Mouse (Mus musculus): ENCODE data around the gene Ahsg. TPM values are rescaled to one million over a fixed set of nuclear protein-coding genes. Genes with fewer than 3 reads are reported as not detected.
A peak's percentile ranks its signal among the peaks of the same experiment; 100 is the strongest.

Gene Ahsg
- total and polyA plus RNA-seq, 3 experiments = 0.43 TPM; not detected in 2

GRCm38 (mm10) chr16:22937631-22938030 lies 46.6 kb downstream of the Ahsg start:
- Histone ChIP-seq H3K9me3 (replicated peaks; ENCODE audit: low read length) (peaks cover 9% of the 10 kb centered on the region), H3K79me2 (replicated peaks; ENCODE audit: control insufficient read depth, extremely low read depth, insufficient read depth, poor library complexity, severe bottlenecking) (no peaks in the 10 kb centered on the region), H3K27me3 (replicated peaks) (no peaks in the 10 kb centered on the region), H3K27ac (ENCODE audit: insufficient read depth, low read depth) (no peak overlapping the region), H3K4me1 (ENCODE audit: control insufficient read depth in 1 of 2, insufficient read depth in 2 of 2) (peaks cover 6 to 21% of the 10 kb centered on the region in 2 experiments; a peak in 3 of 4 replicates), H3K9ac (ENCODE audit: insufficient read depth, low read depth) (no peak overlapping the region), H3K4me3 (replicated peaks in 1 of 3; ENCODE audit: low read depth in 2 of 3, low read length in 2 of 3, poor library complexity in 1 of 3) (no peak overlapping the region), H3K36me3 (replicated peaks in 1 of 2; ENCODE audit: control insufficient read depth in 1 of 2, insufficient read depth in 1 of 2, low read length in 1 of 2) (peaks cover 0 to 2% of the 10 kb centered on the region in 2 experiments), H3K4me2 (ENCODE audit: insufficient read depth, low read depth, poor library complexity, severe bottlenecking) (no peak overlapping the region)
- no peak for DNase-seq (ENCODE audit: extremely low read depth)
- TF ChIP-seq MEF2A (IDR thresholded peaks at IDR 0.05; ENCODE audit: borderline replicate concordance, low read depth, low read length) = no peak
- no peak for TF ChIP-seq CHD1 (IDR thresholded peaks at IDR 0.05; ENCODE audit: low read depth, low read length)
- no peak for TF ChIP-seq SMC3 (IDR thresholded peaks at IDR 0.05; ENCODE audit: low read depth, low read length)
- no peak for TF ChIP-seq MXI1 (IDR thresholded peaks at IDR 0.05; ENCODE audit: low read depth, low read length)
- no peak for TF ChIP-seq IRF4 (IDR thresholded peaks at IDR 0.05; ENCODE audit: low read depth, low read length)
- no peak for TF ChIP-seq POLR2AphosphoS2 (IDR thresholded peaks at IDR 0.05; ENCODE audit: low read depth, low read length)
- TF ChIP-seq GABPA (IDR thresholded peaks at IDR 0.05; ENCODE audit: insufficient replicate concordance, low read depth, low read length) = no peak
- TF ChIP-seq BHLHE40 (IDR thresholded peaks at IDR 0.05; ENCODE audit: low read depth, low read length) = no peak
- in situ Hi-C loops (cut with MboI; ENCODE audit: low pct_ligation_motif_present, low pct_unique_long_range_greater_than_20kb, low sequenced_read_pairs) = no loop called here
- dilution Hi-C loops (cut with MboI; ENCODE audit: extremely low pct_ligation_motif_present, extremely low pct_unique_long_range_greater_than_20kb, low sequenced_read_pairs) = no loop called here

- dilution Hi-C loops (cut with MboI; ENCODE audit: extremely low pct_ligation_motif_present, extremely low pct_unique_long_range_greater_than_20kb, low sequenced_read_pairs) (no loop called here), in situ Hi-C loops (cut with MboI; ENCODE audit: low pct_ligation_motif_present, low pct_unique_long_range_greater_than_20kb, low sequenced_read_pairs) (no loop called here)
- no peak overlapping the region for H3K4me2 ChIP-seq (ENCODE audit: insufficient read depth, low read depth, poor library complexity, severe bottlenecking)
- H3K4me1 ChIP-seq (ENCODE audit: control insufficient read depth in 1 of 2, insufficient read depth in 2 of 2) = peaks cover 10 to 29% of the 10 kb centered on the region in 2 experiments
- peaks cover 12% of the 10 kb centered on the region for H3K9me3 ChIP-seq (replicated peaks; ENCODE audit: low read length)
- H3K4me3 ChIP-seq (replicated peaks in 1 of 3; ENCODE audit: low read depth in 2 of 3, low read length in 2 of 3, poor library complexity in 1 of 3) = no peak overlapping the region
- DNase-seq (ENCODE audit: extremely low read depth) = peak; percentile 27
- H3K27me3 ChIP-seq (replicated peaks) = no peaks in the 10 kb centered on the region
- TF ChIP-seq MAX (IDR thresholded peaks at IDR 0.05; ENCODE audit: low read length) (no peak), SMC3 (IDR thresholded peaks at IDR 0.05; ENCODE audit: low read depth, low read length) (no peak), NRF1 (IDR thresholded peaks at IDR 0.05; ENCODE audit: low read depth, low read length) (no peak), MYC (IDR thresholded peaks at IDR 0.05; ENCODE audit: low read depth, low read length) (no peak), JUN (IDR thresholded peaks at IDR 0.05; ENCODE audit: insufficient read depth, low read depth, low read length) (no peak), PAX5 (IDR thresholded peaks at IDR 0.05; ENCODE audit: low read length) (no peak), TCF12 (IDR thresholded peaks at IDR 0.05; ENCODE audit: low read depth, low read length) (no peak), RAD21 (IDR thresholded peaks at IDR 0.05; ENCODE audit: low read depth, low read length) (no peak), JUND (conservative IDR thresholded peaks at IDR 0.05; ENCODE audit: low read depth, low read length) (no peak)
- no peak overlapping the region for H3K9ac ChIP-seq (ENCODE audit: insufficient read depth, low read depth)
- H3K36me3 ChIP-seq (replicated peaks in 1 of 2; ENCODE audit: control insufficient read depth in 1 of 2, insufficient read depth in 1 of 2, low read length in 1 of 2) = peaks cover 0 to 2% of the 10 kb centered on the region in 2 experiments
- H3K79me2 ChIP-seq (replicated peaks; ENCODE audit: control insufficient read depth, extremely low read depth, insufficient read depth, poor library complexity, severe bottlenecking) = no peaks in the 10 kb centered on the region
- H3K27ac ChIP-seq (ENCODE audit: insufficient read depth, low read depth) = no peak overlapping the region
These were observed 47.5 kb downstream of the Ahsg start for GRCm38 (mm10) chr16:22938541-22938940.

Data from CH12.LX (cell line).